Mouse (Mus musculus) lung, embryonic 14.5 days (tissue): Measurements from ENCODE around the gene Kynu. TPM values are rescaled to one million over a fixed set of nuclear protein-coding genes. Genes with fewer than 3 reads are reported as not detected.

Experiments used
- ATAC-seq: fragments of 200-750 bp; cut with Nextera tagmentation; 2 replicates; pipeline ENCODE4 v1.8.0; 2017; ENCODE audit warnings: mild to moderate bottlenecking, moderate TSS enrichment, moderate library complexity; ENCODE audit not compliant: insufficient read depth
- DNase-seq: peaks from one replicate; pipeline ENCODE4 v3.0.0-alpha.2; 2015
- H3K27ac ChIP-seq: fragments of 300-500 bp; sonication (generic); 2 replicates; pipeline ENCODE4 v1.5.1; 2014; ENCODE audit warnings: low read depth, mild to moderate bottlenecking, moderate library complexity
- H3K27me3 ChIP-seq: fragments of 300-500 bp; sonication (generic); 2 replicates; pipeline ENCODE4 v1.6.1; 2014; ENCODE audit warnings: low read length, control low read depth; ENCODE audit not compliant: insufficient read depth
- H3K36me3 ChIP-seq: fragments of 300-500 bp; sonication (generic); 2 replicates; pipeline ENCODE4 v1.6.1; 2014; ENCODE audit warnings: control low read depth; ENCODE audit not compliant: insufficient read depth
- H3K4me1 ChIP-seq: fragments of 300-500 bp; sonication (generic); 2 replicates; pipeline ENCODE4 v1.6.1; 2014; ENCODE audit warnings: antibody characterized with exemption, control low read depth; ENCODE audit not compliant: insufficient read depth
- H3K4me2 ChIP-seq: fragments of 300-500 bp; sonication (generic); 2 replicates; pipeline ENCODE4 v1.6.1; 2014; ENCODE audit warnings: mild to moderate bottlenecking
- H3K4me3 ChIP-seq: fragments of 300-500 bp; sonication (generic); 2 replicates; pipeline ENCODE4 v1.5.1; 2014; ENCODE audit warnings: low read depth, low read length
- H3K9ac ChIP-seq: fragments of 300-500 bp; sonication (generic); 2 replicates; pipeline ENCODE4 v1.6.1; 2014
- H3K9me3 ChIP-seq: fragments of 300-500 bp; sonication (generic); 2 replicates; pipeline ENCODE4 v1.6.1; 2016; ENCODE audit warnings: low read depth, low read length, control low read depth
- CTCF ChIP-seq: IDR thresholded peaks from 2 replicates; pipeline ENCODE4 v1.5.1; 2016; ENCODE audit warnings: antibody characterized with exemption, low read depth
- WGBS: fragments of 180-500 bp; shearing (Covaris S2); extraction: QIAGEN DNeasy Blood & Tissue Kit; methylation state at CpG from one replicate; pipeline ENCODE4 v1.1.7; 2014; 5-methylcytosine and 5-hydroxymethylcytosine counted together
- polyA plus RNA-seq: library from polyadenylated mRNA; unstranded; fragments of >200 nt; fragmentation: Nextera tagmentation; extraction: Ambion mirVana; gene quantifications from 2 replicates; pipeline ENCODE4 v1.2.1, GENCODE M21; 2014

Gene Kynu
- 0.08 and 0.14 TPM in 2 replicates for polyA plus RNA-seq

DNA sequence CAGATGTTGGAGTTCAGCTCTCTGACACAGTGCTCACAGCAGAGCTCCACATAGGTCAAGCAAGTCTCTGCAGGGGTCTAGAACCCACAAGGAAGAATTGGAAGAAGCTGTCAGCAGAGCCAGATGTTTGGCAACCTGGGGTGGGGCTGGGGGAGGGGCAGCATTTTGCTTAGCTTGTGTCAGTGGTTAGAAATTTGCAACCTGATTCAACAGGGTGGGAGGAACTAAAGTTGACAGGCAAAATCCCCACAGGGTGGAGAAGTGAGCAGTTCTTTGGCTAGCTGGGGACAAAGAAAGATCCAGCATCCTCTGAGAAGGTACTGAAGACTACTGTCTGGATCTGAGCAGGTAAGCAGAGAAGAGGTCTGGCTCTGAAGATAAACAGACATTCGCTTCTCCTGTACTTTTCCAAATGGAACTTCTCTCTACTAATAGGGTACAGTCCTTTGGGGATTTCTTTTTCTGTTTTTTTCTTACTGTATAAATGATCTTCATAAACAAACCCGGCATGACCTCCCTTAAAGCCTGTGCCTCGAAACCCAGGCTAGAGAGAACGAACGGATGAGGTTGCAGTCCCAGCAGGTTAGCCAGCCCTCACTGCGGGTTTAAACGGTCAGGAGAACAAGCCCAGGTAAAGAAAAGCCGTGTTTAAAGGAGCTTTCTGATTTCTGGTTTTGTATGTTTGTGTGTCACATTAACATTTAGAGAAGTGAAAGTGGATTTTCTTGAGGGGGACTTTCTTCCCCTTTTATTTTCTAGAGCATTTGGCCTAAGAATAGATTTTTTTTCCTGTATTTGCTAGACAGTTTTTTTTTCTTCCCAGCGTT is at the start of gene Kynu:
Kynu (plus strand) TSS at position 268 of the 827 bp plus-strand sequence.
- Histone ChIP-seq H3K9ac (no peak within 1 kb of the TSS), H3K4me2 (no peak within 1 kb of the TSS), H3K9me3 (no peaks in the 10 kb centered on the region), H3K4me1 (no peaks in the 10 kb centered on the region), H3K27ac (no peak within 1 kb of the TSS), H3K36me3 (no peaks in the 10 kb centered on the region), H3K27me3 (no peaks in the 10 kb centered on the region), H3K4me3 (no peak within 1 kb of the TSS)
- ATAC-seq (no peak), DNase-seq (no peak)
- no peak for TF ChIP-seq CTCF
- WGBS, result 16% methylated on average over 9 of the region's 9 CpGs

GRCm38 (mm10) chr2:43506182-43506581 is 48.9 kb upstream of the Kynu start:
- WGBS, result 98% methylated on average over 3 of the region's 3 CpGs
- no peak overlapping the region for H3K4me2 ChIP-seq
- DNase-seq, result no peak
- H3K27ac ChIP-seq, result no peak overlapping the region
- H3K4me3 ChIP-seq, result no peak overlapping the region
- H3K9ac ChIP-seq, result no peak overlapping the region
- no peaks in the 10 kb centered on the region for H3K9me3 ChIP-seq
- no peak for ATAC-seq
- H3K4me1 ChIP-seq, result no peaks in the 10 kb centered on the region
- H3K36me3 ChIP-seq, result no peaks in the 10 kb centered on the region
- no peak for TF ChIP-seq CTCF
- no peaks in the 10 kb centered on the region for H3K27me3 ChIP-seq

GRCm38 (mm10) chr2:43513852-43514251 is 41.3 kb upstream of the Kynu start:
- Histone ChIP-seq H3K9me3 (no peaks in the 10 kb centered on the region), H3K9ac (no peak overlapping the region), H3K4me3 (no peak overlapping the region), H3K27me3 (no peaks in the 10 kb centered on the region), H3K36me3 (no peaks in the 10 kb centered on the region), H3K4me1 (no peaks in the 10 kb centered on the region), H3K4me2 (no peak overlapping the region), H3K27ac (no peak overlapping the region)
- WGBS, result 26% methylated on average over 7 of the region's 7 CpGs
- no peak for ATAC-seq
- DNase-seq, result no peak
- no peak for TF ChIP-seq CTCF

DNA sequence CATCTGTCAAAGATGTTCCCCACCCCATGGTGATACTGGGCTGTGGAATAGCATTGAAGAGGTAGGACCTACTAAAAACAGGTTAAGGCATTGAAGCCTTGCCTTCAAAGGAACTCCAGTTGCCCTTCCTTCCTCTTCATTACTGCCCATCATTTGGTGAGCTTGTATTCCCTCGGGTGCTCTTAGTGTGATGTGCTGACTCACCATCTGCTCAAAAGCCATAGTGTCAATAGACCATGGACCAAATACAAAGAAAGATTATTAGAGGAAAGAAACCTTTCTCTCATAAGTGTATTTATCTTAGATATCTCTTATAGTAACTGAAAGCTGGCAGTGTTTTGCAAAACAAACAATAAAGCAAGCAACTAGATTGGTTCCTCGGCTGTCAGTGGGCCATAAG is 20.7 kb upstream of the Kynu start:
- H3K4me1 ChIP-seq, result no peaks in the 10 kb centered on the region
- H3K9me3 ChIP-seq, result no peaks in the 10 kb centered on the region
- no peak overlapping the region for H3K9ac ChIP-seq
- DNase-seq (no peak), ATAC-seq (no peak)
- H3K36me3 ChIP-seq, result no peaks in the 10 kb centered on the region
- H3K4me3 ChIP-seq, result no peak overlapping the region
- no peaks in the 10 kb centered on the region for H3K27me3 ChIP-seq
- WGBS, result 77% methylated on average over 2 of the region's 2 CpGs
- TF ChIP-seq CTCF, result no peak
- H3K27ac ChIP-seq, result no peak overlapping the region
- no peak overlapping the region for H3K4me2 ChIP-seq

DNA sequence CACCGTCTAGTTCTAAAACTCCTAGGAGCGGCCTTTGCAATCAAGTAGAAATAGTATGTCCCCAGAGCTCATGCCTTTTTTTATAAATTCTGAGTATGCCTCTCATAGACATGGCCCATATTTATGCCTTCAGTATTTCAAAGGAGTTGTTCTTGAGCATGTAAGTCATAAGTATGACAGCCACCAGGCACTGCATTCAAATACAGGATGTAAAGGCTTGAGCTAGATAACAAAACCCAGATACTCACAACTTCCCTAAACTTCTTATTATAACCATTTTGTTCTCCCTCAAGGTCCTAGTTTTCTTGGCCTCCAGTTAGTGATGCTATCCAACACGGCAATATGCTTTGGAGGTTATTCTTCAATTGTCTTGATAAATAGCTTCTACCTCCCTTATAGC is 12.5 kb upstream of the Kynu start:
- DNase-seq (no peak), ATAC-seq (no peak)
- Histone ChIP-seq H3K27ac (no peak overlapping the region), H3K4me2 (no peak overlapping the region), H3K9me3 (no peaks in the 10 kb centered on the region), H3K27me3 (no peaks in the 10 kb centered on the region), H3K4me3 (no peak overlapping the region), H3K9ac (no peak overlapping the region), H3K4me1 (no peaks in the 10 kb centered on the region), H3K36me3 (no peaks in the 10 kb centered on the region)
- 79% methylated on average over 3 of the region's 3 CpGs for WGBS
- TF ChIP-seq CTCF, result no peak

DNA sequence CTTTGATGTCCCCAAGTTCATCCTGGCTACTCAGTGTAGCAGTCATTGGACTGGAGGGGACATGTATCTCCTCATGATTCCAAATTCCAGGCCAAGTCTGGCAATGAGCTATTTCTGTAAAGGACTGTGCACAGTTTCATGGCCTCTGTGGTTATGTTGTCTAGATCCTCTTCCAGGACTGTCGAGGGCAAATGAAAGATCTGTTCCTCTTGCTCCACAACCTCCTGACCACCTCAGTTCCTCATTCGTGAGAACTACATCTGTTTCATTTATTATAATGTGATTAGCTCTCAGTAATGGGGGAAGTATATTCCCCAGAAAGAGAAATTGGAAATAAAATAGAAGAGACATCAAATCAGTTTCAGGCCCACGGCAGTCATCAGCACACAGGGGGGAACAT is 9.5 kb upstream of the Kynu start:
- Histone ChIP-seq H3K36me3 (no peaks in the 10 kb centered on the region), H3K4me1 (no peaks in the 10 kb centered on the region), H3K4me2 (no peak overlapping the region), H3K9ac (no peak overlapping the region), H3K27me3 (no peaks in the 10 kb centered on the region), H3K27ac (no peak overlapping the region), H3K4me3 (no peak overlapping the region), H3K9me3 (no peaks in the 10 kb centered on the region)
- DNase-seq, result no peak
- no peak for TF ChIP-seq CTCF
- WGBS, result 71% methylated on average over 3 of the region's 3 CpGs
- ATAC-seq, result no peak

DNA sequence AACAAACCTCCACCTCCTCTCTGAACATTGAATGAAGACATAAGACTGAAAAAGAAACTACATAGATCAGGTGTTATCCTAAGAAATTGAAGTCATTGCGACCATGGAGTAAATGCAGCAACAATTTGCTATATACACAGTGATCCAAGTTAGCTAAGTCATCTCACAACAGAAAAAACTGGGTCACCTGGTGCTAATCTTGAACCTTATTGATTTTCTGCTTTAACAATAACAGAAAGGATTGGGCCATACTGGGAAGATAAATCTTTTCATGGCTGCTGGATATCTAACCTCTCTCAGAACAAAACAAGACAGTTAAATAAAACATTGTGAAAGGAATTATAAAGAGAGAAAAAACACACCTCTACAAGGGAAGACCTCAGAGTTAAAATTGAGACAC is 8.7 kb upstream of the Kynu start:
- TF ChIP-seq CTCF, result no peak

More for the DNA sequence above, 8.7 kb upstream of the Kynu start:
- no peaks in the 10 kb centered on the region for H3K36me3 ChIP-seq
- no peak overlapping the region for H3K27ac ChIP-seq
- H3K9ac ChIP-seq, result no peak overlapping the region
- ATAC-seq, result no peak
- no peak overlapping the region for H3K4me3 ChIP-seq
- WGBS, result 86% methylated on average over 1 of the region's 1 CpGs
- H3K27me3 ChIP-seq, result no peaks in the 10 kb centered on the region
- no peaks in the 10 kb centered on the region for H3K4me1 ChIP-seq
- H3K4me2 ChIP-seq, result no peak overlapping the region
- DNase-seq, result no peak
- H3K9me3 ChIP-seq, result no peaks in the 10 kb centered on the region
